Mouse (Mus musculus): ENCODE measurements around the gene Xndc1.

- no peak for TF ChIP-seq CHD2 (IDR thresholded peaks at IDR 0.05; ENCODE audit: low read depth, low read length)
- no peak for TF ChIP-seq HCFC1 (IDR thresholded peaks at IDR 0.05; ENCODE audit: borderline replicate concordance, insufficient read depth, low read length)
- no peak for TF ChIP-seq ZC3H11A (IDR thresholded peaks at IDR 0.05; ENCODE audit: borderline replicate concordance, low read depth, low read length)
- TF ChIP-seq MAFK (IDR thresholded peaks at IDR 0.05; ENCODE audit: insufficient read depth, low read depth, low read length): no peak
- TF ChIP-seq ZNF384 (IDR thresholded peaks at IDR 0.05; ENCODE audit: low read depth, low read length): no peak
Observed at GRCm38 (mm10) chr7:102042314-102042713, 23.0 kb upstream of the Xndc1 start.

Measured in ES-E14 (cell line).